In genomic region chr6:90898107-90898506, GRCm38 (mm10) we compare ENCODE assay signal across 17 mouse cellular contexts.
DNase-seq lines count a peak whose midpoint lies in the region; ATAC-seq lines count a peak whose summit lies in the region.
"Had no signal": no experiment of that assay in that cellular context is flagged by ENCODE, and none has a peak within 500 bp of the region (broad histone marks: within the 10 kb centered on the region; RNA-seq: fewer than 3 reads in every experiment).

No protein-coding gene starts in this region.

- WGBS in stomach, embryonic 15.5 days = 11% methylated on average over 1 of the region's 1 CpGs
- WGBS in midbrain, embryonic 16.5 days = 52% methylated on average over 1 of the region's 1 CpGs

- 0 out of 2 replicates have a peak, but pooled peaks cover 3% of the 10 kb centered on the region for H3K4me1 ChIP-seq in stomach, embryonic 15.5 days
- H3K4me1 ChIP-seq in midbrain, embryonic 16.5 days (ENCODE audit: control insufficient read depth, insufficient read depth, low read length) = no peaks in the 10 kb centered on the region; the same call in 1 of the 2 replicates
- H3K4me1 ChIP-seq: kidney, embryonic 15.5 days had no signal

- intact Hi-C loops in heart, postnatal 10 days (cut with DNase I) = no loop called here

- H3K27ac ChIP-seq in stomach, embryonic 15.5 days = no peak overlapping the region
- H3K27ac ChIP-seq in midbrain, embryonic 16.5 days (ENCODE audit: low read length) = no peak overlapping the region
- H3K27ac ChIP-seq: kidney, embryonic 15.5 days; layer of hippocampus, adult 2 months; neural tube, embryonic 13.5 days had no signal

- no peaks in the 10 kb centered on the region for H3K36me3 ChIP-seq in stomach, embryonic 15.5 days
- no peaks in the 10 kb centered on the region for H3K36me3 ChIP-seq in midbrain, embryonic 16.5 days (ENCODE audit: control insufficient read depth, insufficient read depth, low read length)
- H3K36me3 ChIP-seq: kidney, embryonic 15.5 days; neural tube, embryonic 13.5 days had no signal

- H3K27me3 ChIP-seq in stomach, embryonic 15.5 days (replicated peaks) = no peaks in the 10 kb centered on the region
- H3K27me3 ChIP-seq in midbrain, embryonic 16.5 days (ENCODE audit: control insufficient read depth, insufficient read depth, low read depth, low read length) = no peaks in the 10 kb centered on the region
- H3K27me3 ChIP-seq: kidney, embryonic 15.5 days; neural tube, embryonic 13.5 days; Patski had no signal

- ATAC-seq in stomach, embryonic 15.5 days (ENCODE audit: insufficient read depth, low FRiP score, low read depth) = peak; percentile 47; the same call in 1 of the 2 replicates
- ATAC-seq in midbrain, embryonic 16.5 days = no peak
- ATAC-seq: forebrain, postnatal 0 days; hindbrain, embryonic 16.5 days; Patski had no signal

- no peak overlapping the region for H3K9ac ChIP-seq in stomach, embryonic 15.5 days
- no peak overlapping the region for H3K9ac ChIP-seq in midbrain, embryonic 16.5 days (ENCODE audit: low read depth, low read length)
- H3K9ac ChIP-seq: forebrain, postnatal 0 days; kidney, embryonic 15.5 days; neural tube, embryonic 13.5 days had no signal

- no peak overlapping the region for H3K4me2 ChIP-seq in stomach, embryonic 15.5 days
- no peak overlapping the region for H3K4me2 ChIP-seq in midbrain, embryonic 16.5 days (ENCODE audit: low read length)
- H3K4me2 ChIP-seq: kidney, embryonic 15.5 days; neural tube, embryonic 13.5 days had no signal

- no peak overlapping the region for H3K4me3 ChIP-seq in stomach, embryonic 15.5 days (replicated peaks)
- no peak overlapping the region for H3K4me3 ChIP-seq in midbrain, embryonic 16.5 days (ENCODE audit: low read depth, low read length)
- H3K4me3 ChIP-seq: kidney, embryonic 15.5 days; layer of hippocampus, adult 2 months; neural tube, embryonic 13.5 days had no signal

- peak; percentile 10 for DNase-seq in ovary, adult 18-20 months (ENCODE audit: low spot score)
- DNase-seq in ovary, postnatal 10 days (ENCODE audit: low spot score) = no peak
- peak; percentile 11 for DNase-seq in heart, adult 8-10 months (ENCODE audit: low spot score)
- peak; percentile 49 to 51 for DNase-seq in heart, postnatal 10 days
- no peak for DNase-seq in layer of hippocampus, postnatal 25 days (ENCODE audit: extremely low spot score in 1 of 2, low spot score in 1 of 2)
- no peak for DNase-seq in embryo, embryonic 10.5 days (ENCODE audit: low spot score)
- DNase-seq: cerebellum, adult 18-20 months; forebrain, postnatal 0 days; gastrocnemius, postnatal 36 days; lung, postnatal 14 days had no signal

- no peaks in the 10 kb centered on the region for H3K9me3 ChIP-seq in stomach, embryonic 15.5 days
- H3K9me3 ChIP-seq in midbrain, embryonic 16.5 days (replicated peaks; ENCODE audit: control insufficient read depth, low read length, poor library complexity, severe bottlenecking) = no peaks in the 10 kb centered on the region
- H3K9me3 ChIP-seq: kidney, embryonic 15.5 days; neural tube, embryonic 13.5 days had no signal

Comparison
In these comparisons a context has a peak if more than half of its experiments do, and no peak if none do; other contexts are left out.
1. DNase-seq: peak in ovary, adult 18-20 months (single experiment), heart, adult 8-10 months (single experiment) and heart, postnatal 10 days (2 of 2); none in ovary, postnatal 10 days (single experiment), layer of hippocampus, postnatal 25 days (0 of 2) and embryo, embryonic 10.5 days (single experiment).